ENCODE assay signal across 17 mouse cellular contexts in genomic region chr9:57866530-57866929, GRCm38 (mm10). TPM values are rescaled to one million over a fixed set of nuclear protein-coding genes. Genes with fewer than 3 reads are reported as not detected.
DNase-seq lines count a peak whose midpoint lies in the region; ATAC-seq and TF ChIP-seq lines count a peak whose summit lies in the region.
"Had no signal": no experiment of that assay in that cellular context is flagged by ENCODE, and none has a peak within 500 bp of the region (broad histone marks: within the 10 kb centered on the region; RNA-seq: fewer than 3 reads in every experiment).

No protein-coding gene starts in this region.

- H3K9ac ChIP-seq in lung, embryonic 14.5 days: no peak overlapping the region
- no peak overlapping the region for H3K9ac ChIP-seq in kidney, embryonic 14.5 days (ENCODE audit: low read depth, low read length)
- H3K9ac ChIP-seq in intestine, embryonic 15.5 days: no peak overlapping the region
- H3K9ac ChIP-seq: embryonic facial prominence, embryonic 13.5 days; hindbrain, embryonic 14.5 days had no signal

- H3K4me1 ChIP-seq in lung, embryonic 14.5 days (ENCODE audit: insufficient read depth): no peaks in the 10 kb centered on the region
- H3K4me1 ChIP-seq in kidney, embryonic 14.5 days (ENCODE audit: control insufficient read depth, insufficient read depth, low read length): no peaks in the 10 kb centered on the region
- no peaks in the 10 kb centered on the region for H3K4me1 ChIP-seq in intestine, embryonic 15.5 days (replicated peaks)
- H3K4me1 ChIP-seq: embryonic facial prominence, embryonic 13.5 days had no signal

- intact Hi-C loops in left cerebral cortex, postnatal 14 days (cut with DNase I): no loop called here

- no peak for ATAC-seq in lung, embryonic 14.5 days (ENCODE audit: insufficient read depth)
- peak; percentile 94 for ATAC-seq in CD4-positive, CD25-positive, alpha-beta regulatory T cell, adult 4 months
- ATAC-seq in kidney, embryonic 14.5 days (ENCODE audit: low FRiP score, low TSS enrichment): no peak
- ATAC-seq in intestine, embryonic 15.5 days: no peak
- ATAC-seq: Patski had no signal

- no peak overlapping the region for H3K4me3 ChIP-seq in lung, embryonic 14.5 days (ENCODE audit: low read depth, low read length)
- no peak overlapping the region for H3K4me3 ChIP-seq in kidney, embryonic 14.5 days (ENCODE audit: low read length)
- no peak overlapping the region for H3K4me3 ChIP-seq in intestine, embryonic 15.5 days (replicated peaks)
- H3K4me3 ChIP-seq: embryonic facial prominence, embryonic 13.5 days had no signal

- H3K4me2 ChIP-seq in lung, embryonic 14.5 days: no peak overlapping the region
- H3K4me2 ChIP-seq in kidney, embryonic 14.5 days (replicated peaks; ENCODE audit: low read depth, low read length): no peak overlapping the region
- no peak overlapping the region for H3K4me2 ChIP-seq in intestine, embryonic 15.5 days (replicated peaks)
- H3K4me2 ChIP-seq: embryonic facial prominence, embryonic 13.5 days; hindbrain, embryonic 14.5 days; liver, embryonic 11.5 days had no signal

- H3K27ac ChIP-seq in lung, embryonic 14.5 days (ENCODE audit: low read depth): no peak overlapping the region
- H3K27ac ChIP-seq in kidney, embryonic 14.5 days (ENCODE audit: low read depth, low read length): no peak overlapping the region
- H3K27ac ChIP-seq in intestine, embryonic 15.5 days: no peak overlapping the region
- H3K27ac ChIP-seq: embryonic facial prominence, embryonic 13.5 days; hindbrain, embryonic 14.5 days; macrophage had no signal

- H3K9me3 ChIP-seq in lung, embryonic 14.5 days (ENCODE audit: low read depth, low read length): no peaks in the 10 kb centered on the region
- H3K9me3 ChIP-seq in kidney, embryonic 14.5 days (ENCODE audit: control insufficient read depth, low read length): no peaks in the 10 kb centered on the region
- no peaks in the 10 kb centered on the region for H3K9me3 ChIP-seq in intestine, embryonic 15.5 days
- H3K9me3 ChIP-seq: embryonic facial prominence, embryonic 13.5 days had no signal

- no peak for TF ChIP-seq CTCF in lung, embryonic 14.5 days (IDR thresholded peaks at IDR 0.05; ENCODE audit: low read depth)

- H3K27me3 ChIP-seq in lung, embryonic 14.5 days (ENCODE audit: insufficient read depth, low read length): no peaks in the 10 kb centered on the region
- no peaks in the 10 kb centered on the region; the same call in 1 of the 2 replicates for H3K27me3 ChIP-seq in kidney, embryonic 14.5 days (ENCODE audit: control insufficient read depth, insufficient read depth, low read length)
- H3K27me3 ChIP-seq in intestine, embryonic 15.5 days (replicated peaks): no peaks in the 10 kb centered on the region
- H3K27me3 ChIP-seq: Patski had no signal

- 59% methylated on average over 7 of the region's 7 CpGs for WGBS in lung, embryonic 14.5 days
- 78% methylated on average over 7 of the region's 7 CpGs for WGBS in kidney, embryonic 14.5 days
- 68% methylated on average over 7 of the region's 7 CpGs for WGBS in intestine, embryonic 15.5 days

- H3K36me3 ChIP-seq in lung, embryonic 14.5 days (ENCODE audit: insufficient read depth): no peaks in the 10 kb centered on the region
- no peaks in the 10 kb centered on the region for H3K36me3 ChIP-seq in kidney, embryonic 14.5 days (ENCODE audit: control insufficient read depth, insufficient read depth, low read length)
- no peaks in the 10 kb centered on the region for H3K36me3 ChIP-seq in intestine, embryonic 15.5 days
- H3K36me3 ChIP-seq: embryonic facial prominence, embryonic 13.5 days had no signal

- DNase-seq in lung, embryonic 14.5 days: peak; percentile 13
- no peak for DNase-seq in lung, postnatal 14 days
- peak; percentile 15 to 46 for DNase-seq in left cerebral cortex, postnatal 14 days (ENCODE audit: low spot score in 2 of 2)
- peak; percentile 25 to 31 for DNase-seq in thymus, postnatal 10 days (ENCODE audit: low spot score in 2 of 2)
- no peak for DNase-seq in cerebellum, adult 18-20 months
- DNase-seq: adrenal gland, adult 2 months; cerebellum, postnatal 25 days; gastrocnemius, postnatal 36 days; kidney, adult 9 months had no signal

RNA-seq across cellular contexts. Expression of gene Arid3b, which starts 29.9 kb away (rescaled TPM):
- 4.7 and 4.9 TPM in 2 replicates for polyA plus RNA-seq in lung, embryonic 14.5 days (2014; fragmentation: Nextera tagmentation; extraction: Ambion mirVana)
- 10 to 100 TPM; 25.2 to 35.4 TPM for polyA plus RNA-seq in CD4-positive, CD25-positive, alpha-beta regulatory T cell, adult 4 months (2017; shearing (Covaris generic))
- 10 to 100 TPM in 1 of 2 experiments, 1 to 10 TPM in 1; 9.6 to 10.7 TPM for total RNA-seq in left cerebral cortex, postnatal 14 days (2021)
- polyA plus RNA-seq in kidney, embryonic 14.5 days (2014; fragmentation: Nextera tagmentation; extraction: Ambion mirVana): 6.5 and 7.2 TPM in 2 replicates
- 7.4 and 7.8 TPM in 2 replicates for polyA plus RNA-seq in intestine, embryonic 15.5 days (2015; fragmentation: Nextera tagmentation; extraction: Ambion mirVana)

RNA-seq across cellular contexts. Expression of gene Ubl7, which starts 44.2 kb away (rescaled TPM):
- polyA plus RNA-seq in lung, embryonic 14.5 days (2014; fragmentation: Nextera tagmentation; extraction: Ambion mirVana): 101 and 107 TPM in 2 replicates
- polyA plus RNA-seq in CD4-positive, CD25-positive, alpha-beta regulatory T cell, adult 4 months (2017; shearing (Covaris generic)): 100 to 1,000 TPM; 138 to 191 TPM
- total RNA-seq in left cerebral cortex, postnatal 14 days (2021): 100 to 1,000 TPM; 107 to 112 TPM
- polyA plus RNA-seq in kidney, embryonic 14.5 days (2014; fragmentation: Nextera tagmentation; extraction: Ambion mirVana): 106 and 108 TPM in 2 replicates
- polyA plus RNA-seq in intestine, embryonic 15.5 days (2015; fragmentation: Nextera tagmentation; extraction: Ambion mirVana): 89.0 and 91.1 TPM in 2 replicates

Comparison
In these comparisons a context has a peak if more than half of its experiments do, and no peak if none do; other contexts are left out.
1. DNase-seq: peak in lung, embryonic 14.5 days (single experiment), left cerebral cortex, postnatal 14 days (2 of 2) and thymus, postnatal 10 days (2 of 2); none in lung, postnatal 14 days (single experiment) and cerebellum, adult 18-20 months (0 of 2).